Mouse (Mus musculus): ENCODE results near the gene Kank2. TPM values are rescaled to one million over a fixed set of nuclear protein-coding genes. Genes with fewer than 3 reads are reported as not detected.

Gene Kank2
- polyA plus RNA-seq, 1 experiment from 2014 or later: 6.1 TPM

GRCm38 (mm10) chr9:21816716-21817305, 18.3 kb upstream of the Kank2 start:
- Histone ChIP-seq H3K9ac (replicated peaks; ENCODE audit: low read length) (no peak overlapping the region), H3K4me1 (ENCODE audit: control insufficient read depth, insufficient read depth, low read length) (no peaks in the 10 kb centered on the region), H3K27ac (replicated peaks; ENCODE audit: low read depth, low read length) (no peak overlapping the region), H3K36me3 (replicated peaks; ENCODE audit: control insufficient read depth, insufficient read depth, low read depth, low read length) (no peaks in the 10 kb centered on the region), H3K4me2 (ENCODE audit: low read depth, low read length) (no peak overlapping the region), H3K4me3 (ENCODE audit: low read depth, low read length) (no peak overlapping the region), H3K27me3 (ENCODE audit: control insufficient read depth, insufficient read depth, low read length) (no peaks in the 10 kb centered on the region), H3K9me3 (replicated peaks; ENCODE audit: control insufficient read depth, low read length) (no peaks in the 10 kb centered on the region)
- 0 out of 2 replicates have a peak, but pooled peaks have one; percentile 25 for ATAC-seq (replicated peaks; ENCODE audit: insufficient number of reproducible peaks, low FRiP score, low TSS enrichment, low read depth)
- 74% methylated on average over 9 of the region's 9 CpGs for WGBS
- no peak for DNase-seq (ENCODE audit: low spot score)

- Histone ChIP-seq H3K4me2 (ENCODE audit: low read depth, low read length) (no peak overlapping the region), H3K9ac (replicated peaks; ENCODE audit: low read length) (no peak overlapping the region), H3K27me3 (ENCODE audit: control insufficient read depth, insufficient read depth, low read length) (no peaks in the 10 kb centered on the region), H3K4me3 (ENCODE audit: low read depth, low read length) (no peak overlapping the region), H3K4me1 (ENCODE audit: control insufficient read depth, insufficient read depth, low read length) (no peaks in the 10 kb centered on the region), H3K27ac (replicated peaks; ENCODE audit: low read depth, low read length) (no peak overlapping the region), H3K36me3 (replicated peaks; ENCODE audit: control insufficient read depth, insufficient read depth, low read depth, low read length) (no peaks in the 10 kb centered on the region), H3K9me3 (replicated peaks; ENCODE audit: control insufficient read depth, low read length) (no peaks in the 10 kb centered on the region)
- DNase-seq (ENCODE audit: low spot score) (no peak), ATAC-seq (replicated peaks; ENCODE audit: insufficient number of reproducible peaks, low FRiP score, low TSS enrichment, low read depth) (no peak)
- 88% methylated on average over 5 of the region's 5 CpGs for WGBS
Observed at GRCm38 (mm10) chr9:21811170-21811569, 12.6 kb upstream of the Kank2 start.

- WGBS: 60% methylated on average over 3 of the region's 3 CpGs
- Histone ChIP-seq H3K4me2 (ENCODE audit: low read depth, low read length) (no peak overlapping the region), H3K9ac (replicated peaks; ENCODE audit: low read length) (no peak overlapping the region), H3K9me3 (replicated peaks; ENCODE audit: control insufficient read depth, low read length) (no peaks in the 10 kb centered on the region), H3K4me1 (ENCODE audit: control insufficient read depth, insufficient read depth, low read length) (no peaks in the 10 kb centered on the region), H3K4me3 (ENCODE audit: low read depth, low read length) (no peak overlapping the region), H3K27me3 (ENCODE audit: control insufficient read depth, insufficient read depth, low read length) (no peaks in the 10 kb centered on the region), H3K36me3 (replicated peaks; ENCODE audit: control insufficient read depth, insufficient read depth, low read depth, low read length) (no peaks in the 10 kb centered on the region), H3K27ac (replicated peaks; ENCODE audit: low read depth, low read length) (no peak overlapping the region)
- ATAC-seq (replicated peaks; ENCODE audit: insufficient number of reproducible peaks, low FRiP score, low TSS enrichment, low read depth) (no peak), DNase-seq (ENCODE audit: low spot score) (peak; percentile 14)
Observed at GRCm38 (mm10) chr9:21808561-21808960, 10.0 kb upstream of the Kank2 start.

- Histone ChIP-seq H3K4me1 (ENCODE audit: control insufficient read depth, insufficient read depth, low read length) (no peaks in the 10 kb centered on the region), H3K36me3 (replicated peaks; ENCODE audit: control insufficient read depth, insufficient read depth, low read depth, low read length) (no peaks in the 10 kb centered on the region), H3K27me3 (ENCODE audit: control insufficient read depth, insufficient read depth, low read length) (no peaks in the 10 kb centered on the region), H3K4me3 (ENCODE audit: low read depth, low read length) (no peak overlapping the region), H3K27ac (replicated peaks; ENCODE audit: low read depth, low read length) (no peak overlapping the region), H3K4me2 (ENCODE audit: low read depth, low read length) (no peak overlapping the region), H3K9ac (replicated peaks; ENCODE audit: low read length) (no peak overlapping the region), H3K9me3 (replicated peaks; ENCODE audit: control insufficient read depth, low read length) (no peaks in the 10 kb centered on the region)
- WGBS: 82% methylated on average over 11 of the region's 11 CpGs
- no peak for DNase-seq (ENCODE audit: low spot score)
- no peak for ATAC-seq (replicated peaks; ENCODE audit: insufficient number of reproducible peaks, low FRiP score, low TSS enrichment, low read depth)
Observed at GRCm38 (mm10) chr9:21806976-21807375, 8.4 kb upstream of the Kank2 start.

GRCm38 (mm10) chr9:21806363-21806762, 7.8 kb upstream of the Kank2 start:
- no peak overlapping the region for H3K4me3 ChIP-seq (ENCODE audit: low read depth, low read length)
- no peak overlapping the region for H3K4me2 ChIP-seq (ENCODE audit: low read depth, low read length)
- no peaks in the 10 kb centered on the region for H3K9me3 ChIP-seq (replicated peaks; ENCODE audit: control insufficient read depth, low read length)
- H3K9ac ChIP-seq (replicated peaks; ENCODE audit: low read length): no peak overlapping the region
- no peaks in the 10 kb centered on the region for H3K27me3 ChIP-seq (ENCODE audit: control insufficient read depth, insufficient read depth, low read length)
- no peak for ATAC-seq (replicated peaks; ENCODE audit: insufficient number of reproducible peaks, low FRiP score, low TSS enrichment, low read depth)
- no peaks in the 10 kb centered on the region for H3K36me3 ChIP-seq (replicated peaks; ENCODE audit: control insufficient read depth, insufficient read depth, low read depth, low read length)
- no peak for DNase-seq (ENCODE audit: low spot score)
- no peaks in the 10 kb centered on the region for H3K4me1 ChIP-seq (ENCODE audit: control insufficient read depth, insufficient read depth, low read length)
- WGBS: 69% methylated on average over 3 of the region's 3 CpGs
- no peak overlapping the region for H3K27ac ChIP-seq (replicated peaks; ENCODE audit: low read depth, low read length)

- WGBS: 45% methylated on average over 13 of the region's 13 CpGs
- Histone ChIP-seq H3K4me1 (ENCODE audit: control insufficient read depth, insufficient read depth, low read length) (no peaks in the 10 kb centered on the region), H3K4me2 (ENCODE audit: low read depth, low read length) (no peak overlapping the region), H3K9me3 (replicated peaks; ENCODE audit: control insufficient read depth, low read length) (no peaks in the 10 kb centered on the region), H3K36me3 (replicated peaks; ENCODE audit: control insufficient read depth, insufficient read depth, low read depth, low read length) (no peaks in the 10 kb centered on the region), H3K27ac (replicated peaks; ENCODE audit: low read depth, low read length) (no peak overlapping the region), H3K9ac (replicated peaks; ENCODE audit: low read length) (peak overlapping the region; percentile 32; the same call in 1 of the 2 replicates), H3K27me3 (ENCODE audit: control insufficient read depth, insufficient read depth, low read length) (no peaks in the 10 kb centered on the region), H3K4me3 (ENCODE audit: low read depth, low read length) (no peak overlapping the region)
- DNase-seq (ENCODE audit: low spot score) (peak; percentile 89), ATAC-seq (replicated peaks; ENCODE audit: insufficient number of reproducible peaks, low FRiP score, low TSS enrichment, low read depth) (peak; percentile 81)
Observed at GRCm38 (mm10) chr9:21803986-21804644, 5.6 kb upstream of the Kank2 start.

GRCm38 (mm10) chr9:21801591-21801990, 3.0 kb upstream of the Kank2 start:
- 94% methylated on average over 7 of the region's 7 CpGs for WGBS
- Histone ChIP-seq H3K4me3 (ENCODE audit: low read depth, low read length) (no peak overlapping the region), H3K9me3 (replicated peaks; ENCODE audit: control insufficient read depth, low read length) (no peaks in the 10 kb centered on the region), H3K27ac (replicated peaks; ENCODE audit: low read depth, low read length) (no peak overlapping the region), H3K4me2 (ENCODE audit: low read depth, low read length) (no peak overlapping the region), H3K36me3 (replicated peaks; ENCODE audit: control insufficient read depth, insufficient read depth, low read depth, low read length) (no peaks in the 10 kb centered on the region), H3K27me3 (ENCODE audit: control insufficient read depth, insufficient read depth, low read length) (no peaks in the 10 kb centered on the region), H3K4me1 (ENCODE audit: control insufficient read depth, insufficient read depth, low read length) (peaks cover 4% of the 10 kb centered on the region), H3K9ac (replicated peaks; ENCODE audit: low read length) (no peak overlapping the region)
- ATAC-seq (replicated peaks; ENCODE audit: insufficient number of reproducible peaks, low FRiP score, low TSS enrichment, low read depth) (no peak), DNase-seq (ENCODE audit: low spot score) (no peak)

- H3K4me2 ChIP-seq (ENCODE audit: low read depth, low read length): no peak overlapping the region
- no peaks in the 10 kb centered on the region for H3K27me3 ChIP-seq (ENCODE audit: control insufficient read depth, insufficient read depth, low read length)
- H3K9me3 ChIP-seq (replicated peaks; ENCODE audit: control insufficient read depth, low read length): no peaks in the 10 kb centered on the region
- no peak overlapping the region for H3K9ac ChIP-seq (replicated peaks; ENCODE audit: low read length)
- no peak overlapping the region for H3K27ac ChIP-seq (replicated peaks; ENCODE audit: low read depth, low read length)
- ATAC-seq (replicated peaks; ENCODE audit: insufficient number of reproducible peaks, low FRiP score, low TSS enrichment, low read depth): no peak
- DNase-seq (ENCODE audit: low spot score): no peak
- no peak overlapping the region for H3K4me3 ChIP-seq (ENCODE audit: low read depth, low read length)
- no peaks in the 10 kb centered on the region for H3K36me3 ChIP-seq (replicated peaks; ENCODE audit: control insufficient read depth, insufficient read depth, low read depth, low read length)
- 78% methylated on average over 7 of the region's 7 CpGs for WGBS
- peaks cover 9% of the 10 kb centered on the region for H3K4me1 ChIP-seq (ENCODE audit: control insufficient read depth, insufficient read depth, low read length)
Observed at GRCm38 (mm10) chr9:21801121-21801520, 2.6 kb upstream of the Kank2 start.

All from embryonic facial prominence, embryonic 11.5 days (tissue).